ENCODE assay signal across 8 mouse cellular contexts in genomic region chr3:153724701-153725668, GRCm38 (mm10). TPM values are rescaled to one million over a fixed set of nuclear protein-coding genes. Genes with fewer than 3 reads are reported as not detected.
DNase-seq lines count a peak whose midpoint lies in the region; ATAC-seq lines count a peak whose summit lies in the region.

Gene St6galnac3, minus strand, starts transcription at chr3:153725174.

- peak; percentile 92 for DNase-seq in adrenal gland, adult 2 months
- peak; percentile 92 for DNase-seq in embryo, embryonic 10 days (ENCODE audit: low spot score)
- DNase-seq in gastrocnemius, postnatal 14 days = peak; percentile 78
- DNase-seq in left cerebral cortex, postnatal 10 days (ENCODE audit: extremely low spot score in 1 of 2, low spot score in 2 of 2) = peak; percentile 77 to 92
- DNase-seq in right cerebral cortex, postnatal 14 days = peak; percentile 81
- peak; percentile 64 for DNase-seq in urinary bladder, postnatal 25 days (ENCODE audit: low spot score)

- intact Hi-C loops in gastrocnemius, postnatal 14 days (cut with DNase I; ENCODE audit: low total_unique reads) = no loop called here
- intact Hi-C loops in left cerebral cortex, postnatal 10 days (cut with DNase I) = no loop called here

- peak; percentile 82 for ATAC-seq in inflammation-experienced regulatory T-cells, adult 6 months
- ATAC-seq in megakaryocyte progenitor cell, adult 5-6 weeks (replicated peaks; ENCODE audit: poor library complexity) = peak; percentile 87

RNA-seq across cellular contexts. Expression of gene St6galnac3, which starts in this region (rescaled TPM):
- total RNA-seq in adrenal gland, adult 2 months (2021) = 10 to 100 TPM in 1 of 2 experiments, 1 to 10 TPM in 1; 7.9 to 16.9 TPM
- polyA plus RNA-seq in adrenal gland, adult 2 months (2012; rRNA removed) = 0.40 and 0.94 TPM in 2 replicates
- 1 to 10 TPM; 2.9 to 4.4 TPM for total RNA-seq in gastrocnemius, postnatal 14 days (2021)
- 10 to 100 TPM; 39.4 to 85.0 (median 71.2) TPM for polyA plus RNA-seq in inflammation-experienced regulatory T-cells, adult 6 months (2017; shearing (Covaris generic))
- total RNA-seq in left cerebral cortex, postnatal 10 days (2021) = 10 to 100 TPM; 10.7 to 12.7 TPM
- 1.1 and 4.0 TPM in 2 replicates for total RNA-seq in megakaryocyte progenitor cell, adult 5-6 weeks (2015)
- 1.2 and 1.6 TPM in 2 replicates for total RNA-seq in megakaryocyte progenitor cell, adult 5-6 weeks (2017)

Comparison
In these comparisons a context has a peak if more than half of its experiments do, and no peak if none do; other contexts are left out.
1. Peak in every context shown above with its lines: DNase-seq and ATAC-seq.
2. RNA of gene St6galnac3 (polyA plus RNA-seq): 39.4 to 85.0 TPM in inflammation-experienced regulatory T-cells, adult 6 months; 0.40 to 0.94 TPM in adrenal gland, adult 2 months; every median in the first group is over 10 times any median in the second.